Mouse (Mus musculus) adrenal gland, postnatal 4 days (tissue): ENCODE measurements around the gene Trio. TPM values are rescaled to one million over a fixed set of nuclear protein-coding genes. Genes with fewer than 3 reads are reported as not detected.

Source experiments
- DNase-seq, 2 experiments: peaks; one replicate each; pipeline ENCODE4 v3.0.0; 2021 to 2022; ENCODE audit warnings: low spot score in 2 of 2, mixed read lengths in 2 of 2
- total RNA-seq, 2 experiments: library from RNA; stranded (reverse); gene quantifications; 2 replicates each; pipeline ENCODE4 v1.2.3; 2021

The Trio gene
- total RNA-seq, 2 experiments from 2014 or later: 111 to 118 TPM

GRCm38 (mm10) chr15:27682619-27683018 lies 343.0 kb downstream of the Trio start:
- DNase-seq: no peak

GRCm38 (mm10) chr15:27681419-27682187 lies 344.0 kb downstream of the Trio start, which contains the start of gene Otulinl:
Gene Otulinl (minus strand): TSS chr15:27681579.
- peak; percentile 81 to 87 for DNase-seq

- DNase-seq: no peak
Measured at GRCm38 (mm10) chr15:27680997-27681396, 344.7 kb downstream of the Trio start.

Other genes starting within 250 kb of the Trio start
- gene Dnah5, start 177.9 kb upstream of the Trio start, total RNA-seq: under 1 TPM; 0.06 to 0.45 TPM